Mouse (Mus musculus): ENCODE data around the gene Epb41l2. TPM values are rescaled to one million over a fixed set of nuclear protein-coding genes. Genes with fewer than 3 reads are reported as not detected.
A peak's percentile ranks its signal among the peaks of the same experiment; 100 is the strongest.

Gene Epb41l2
- polyA plus RNA-seq, 1 experiment from 2014 or later = 46.4 TPM

DNA sequence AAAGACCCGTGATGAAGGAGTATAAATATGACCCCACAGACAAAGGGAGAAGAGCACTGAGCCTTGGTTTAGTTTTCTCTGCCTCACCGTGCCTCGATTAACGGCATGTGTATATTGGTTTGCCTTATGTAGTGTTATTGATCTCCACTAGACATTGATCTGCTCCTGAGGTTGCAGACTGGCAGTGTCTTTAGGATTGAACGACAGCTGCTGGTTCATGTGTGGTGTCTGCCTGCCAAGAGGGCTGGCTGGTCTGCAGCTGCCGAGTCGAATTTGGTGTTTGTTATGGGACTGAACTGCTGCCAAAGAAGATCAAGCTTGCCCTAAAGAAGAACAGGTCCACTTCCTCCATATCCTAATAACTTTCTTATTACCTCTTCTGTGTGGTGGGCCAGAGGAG is 5.2 kb upstream of the Epb41l2 start:
- DNase-seq (ENCODE audit: low spot score) (no peak), ATAC-seq (replicated peaks; ENCODE audit: low FRiP score) (no peak)
- Histone ChIP-seq H3K36me3 (ENCODE audit: control insufficient read depth, insufficient read depth, low read length) (no peaks in the 10 kb centered on the region), H3K27ac (ENCODE audit: low read depth, low read length) (no peak overlapping the region), H3K9ac (ENCODE audit: low read length) (no peak overlapping the region), H3K9me3 (ENCODE audit: control insufficient read depth, low read length) (no peaks in the 10 kb centered on the region), H3K4me2 (ENCODE audit: low read depth, low read length, severe bottlenecking) (no peak overlapping the region), H3K4me1 (replicated peaks; ENCODE audit: control insufficient read depth, insufficient read depth, low read length) (no peaks in the 10 kb centered on the region; the same call in 1 of the 2 replicates), H3K4me3 (ENCODE audit: low read depth, low read length) (no peak overlapping the region), H3K27me3 (ENCODE audit: control insufficient read depth, insufficient read depth, low read length) (no peaks in the 10 kb centered on the region)
- 95% methylated on average over 7 of the region's 7 CpGs for WGBS

DNA sequence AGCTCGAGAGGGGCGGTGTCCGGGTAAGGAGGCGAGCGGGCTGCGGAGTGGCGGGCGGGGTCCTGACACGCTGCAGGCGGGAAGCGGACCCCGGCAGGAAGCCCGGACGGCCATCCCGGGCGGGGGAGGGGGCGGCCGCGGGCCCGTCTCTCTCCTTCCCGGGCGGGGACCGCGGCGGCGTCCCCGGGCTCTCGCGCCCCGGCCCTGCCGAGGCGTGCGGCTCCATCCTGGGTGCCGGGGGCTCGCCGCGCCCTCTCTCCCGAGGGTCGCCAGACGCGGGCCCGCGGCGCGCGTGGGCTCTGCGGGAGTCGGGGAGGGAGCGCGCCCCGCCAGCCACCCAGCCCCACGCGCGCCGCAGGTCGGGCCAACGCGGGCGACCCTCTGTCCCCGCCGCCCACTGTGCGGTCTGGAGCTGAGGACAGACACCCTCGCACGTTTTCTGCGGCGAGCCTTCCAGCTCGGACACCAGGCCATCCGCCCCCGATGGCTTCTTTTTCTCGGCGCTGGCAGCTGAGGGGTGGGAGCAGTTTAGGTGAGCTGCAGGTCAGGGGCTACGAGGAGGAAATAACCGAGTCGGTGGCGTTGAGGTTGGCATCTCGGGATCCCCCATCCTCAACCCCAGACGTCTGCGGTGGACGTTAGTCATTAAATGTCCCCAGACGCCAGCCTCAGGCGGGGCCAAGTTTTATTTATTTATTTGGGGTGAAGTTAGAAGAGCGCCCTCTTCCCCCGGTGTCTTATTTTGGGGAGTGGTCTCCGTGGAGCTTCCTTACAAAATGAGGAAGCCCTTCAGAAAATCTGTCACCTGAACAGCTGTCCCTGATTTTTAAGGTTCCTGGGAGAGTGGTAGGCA is 587 bp downstream of the Epb41l2 start:
- Histone ChIP-seq H3K4me1 (replicated peaks; ENCODE audit: control insufficient read depth, insufficient read depth, low read length) (peaks cover 2% of the 10 kb centered on the region; the same call in 1 of the 2 replicates), H3K4me2 (ENCODE audit: low read depth, low read length, severe bottlenecking) (peak overlapping the region; percentile 91), H3K27ac (ENCODE audit: low read depth, low read length) (no peak overlapping the region), H3K9ac (ENCODE audit: low read length) (peak overlapping the region; percentile 75), H3K36me3 (ENCODE audit: control insufficient read depth, insufficient read depth, low read length) (no peaks in the 10 kb centered on the region), H3K4me3 (ENCODE audit: low read depth, low read length) (peak overlapping the region; percentile 77), H3K27me3 (ENCODE audit: control insufficient read depth, insufficient read depth, low read length) (no peaks in the 10 kb centered on the region), H3K9me3 (ENCODE audit: control insufficient read depth, low read length) (no peaks in the 10 kb centered on the region)
- ATAC-seq (replicated peaks; ENCODE audit: low FRiP score) (peak; percentile 55), DNase-seq (ENCODE audit: low spot score) (peak; percentile 65)
- under 1% methylated on average over 40 of the region's 84 CpGs for WGBS

DNA sequence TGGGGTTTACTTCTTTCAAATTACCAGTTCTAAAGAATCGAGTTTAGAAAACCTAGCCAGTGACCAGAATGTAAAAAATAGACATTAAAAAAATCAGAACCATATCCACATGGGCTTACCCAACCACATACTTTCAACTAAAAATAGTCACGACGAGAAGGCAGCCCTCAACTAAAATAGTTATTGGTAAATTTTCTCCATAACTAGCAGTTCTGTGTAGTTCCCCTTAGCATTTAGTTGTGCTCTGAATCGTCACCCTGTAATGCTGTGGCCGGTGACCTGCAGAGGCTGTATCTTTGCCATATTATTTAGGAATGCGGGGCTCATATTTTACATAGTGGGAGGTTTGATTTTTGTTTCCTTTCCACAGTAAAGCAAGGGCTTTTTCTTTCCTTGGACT is 2.6 kb downstream of the Epb41l2 start:
- DNase-seq (ENCODE audit: low spot score) (no peak), ATAC-seq (replicated peaks; ENCODE audit: low FRiP score) (no peak)
- Histone ChIP-seq H3K4me3 (ENCODE audit: low read depth, low read length) (no peak overlapping the region), H3K9me3 (ENCODE audit: control insufficient read depth, low read length) (no peaks in the 10 kb centered on the region), H3K36me3 (ENCODE audit: control insufficient read depth, insufficient read depth, low read length) (no peaks in the 10 kb centered on the region), H3K9ac (ENCODE audit: low read length) (no peak overlapping the region), H3K27ac (ENCODE audit: low read depth, low read length) (no peak overlapping the region), H3K27me3 (ENCODE audit: control insufficient read depth, insufficient read depth, low read length) (no peaks in the 10 kb centered on the region), H3K4me1 (replicated peaks; ENCODE audit: control insufficient read depth, insufficient read depth, low read length) (peaks cover 2% of the 10 kb centered on the region; the same call in 1 of the 2 replicates), H3K4me2 (ENCODE audit: low read depth, low read length, severe bottlenecking) (no peak overlapping the region)
- WGBS = 82% methylated on average over 6 of the region's 6 CpGs

DNA sequence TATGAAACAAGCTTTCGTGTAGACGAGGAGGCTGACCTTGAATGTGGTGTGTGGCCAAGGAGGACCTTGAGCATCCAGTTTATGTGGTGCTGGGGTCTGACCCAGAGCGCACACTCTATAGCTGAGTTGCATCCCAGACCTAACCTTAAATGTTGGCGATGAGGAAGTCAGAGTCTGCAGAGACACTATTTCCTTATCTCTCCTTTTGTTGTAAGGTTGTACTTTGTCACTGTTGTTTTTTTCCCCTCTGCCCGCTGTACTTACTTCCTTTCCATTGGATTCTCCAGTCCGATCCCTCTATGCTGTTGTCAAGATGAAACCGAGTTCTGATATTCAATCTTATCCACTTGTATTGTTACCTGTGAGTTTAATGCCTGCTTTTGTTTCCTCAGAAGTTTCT is 5.6 kb downstream of the Epb41l2 start:
- H3K9me3 ChIP-seq (ENCODE audit: control insufficient read depth, low read length) = no peaks in the 10 kb centered on the region
- 93% methylated on average over 7 of the region's 7 CpGs for WGBS
- no peak overlapping the region for H3K27ac ChIP-seq (ENCODE audit: low read depth, low read length)
- no peaks in the 10 kb centered on the region for H3K27me3 ChIP-seq (ENCODE audit: control insufficient read depth, insufficient read depth, low read length)
- DNase-seq (ENCODE audit: low spot score) (no peak), ATAC-seq (replicated peaks; ENCODE audit: low FRiP score) (no peak)
- no peak overlapping the region for H3K9ac ChIP-seq (ENCODE audit: low read length)
- H3K4me3 ChIP-seq (ENCODE audit: low read depth, low read length) = no peak overlapping the region
- 0 out of 2 replicates have a peak, but pooled peaks cover 2% of the 10 kb centered on the region for H3K4me1 ChIP-seq (replicated peaks; ENCODE audit: control insufficient read depth, insufficient read depth, low read length)
- H3K4me2 ChIP-seq (ENCODE audit: low read depth, low read length, severe bottlenecking) = no peak overlapping the region
- no peaks in the 10 kb centered on the region for H3K36me3 ChIP-seq (ENCODE audit: control insufficient read depth, insufficient read depth, low read length)

DNA sequence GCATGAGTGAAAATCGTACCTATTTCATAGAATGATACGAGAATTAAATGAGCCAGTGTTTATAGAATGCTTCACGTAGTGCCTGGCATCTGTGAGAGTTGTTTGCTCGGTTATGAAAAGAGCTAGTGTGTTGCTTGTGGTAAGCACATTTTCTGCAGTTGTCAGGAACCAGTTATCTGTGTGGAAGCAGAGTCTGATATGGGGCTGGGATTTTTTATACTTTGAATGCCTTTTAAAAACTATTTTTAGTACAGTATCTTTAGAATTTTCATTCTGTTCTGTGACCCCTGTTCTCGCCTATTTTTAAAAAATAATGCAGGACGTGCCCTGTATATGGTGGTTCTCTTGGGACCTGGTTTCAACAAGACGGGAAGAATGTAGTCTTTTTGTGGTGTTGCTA is 6.1 kb downstream of the Epb41l2 start:
- H3K9ac ChIP-seq (ENCODE audit: low read length) = no peak overlapping the region

DNA sequence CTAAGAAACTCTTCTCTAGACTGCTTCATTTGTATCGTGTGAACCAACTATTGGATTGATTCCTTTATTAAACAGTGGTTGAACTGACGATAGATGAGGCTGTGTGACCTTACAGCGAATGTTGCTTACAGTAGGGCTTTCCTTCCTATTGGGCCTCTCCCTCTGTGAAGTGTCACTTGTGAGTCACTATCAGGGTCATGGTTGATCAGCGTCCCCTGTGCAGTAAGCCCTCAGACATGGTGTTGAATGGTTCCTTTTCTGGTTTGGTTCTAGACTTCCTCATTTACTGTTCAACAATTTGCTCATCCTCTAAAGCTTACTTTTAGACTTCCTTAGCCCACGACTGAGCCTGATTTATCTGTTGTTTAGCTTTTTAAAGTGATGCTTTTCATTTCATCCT is 7.1 kb downstream of the Epb41l2 start:
- ATAC-seq (replicated peaks; ENCODE audit: low FRiP score) (no peak), DNase-seq (ENCODE audit: low spot score) (no peak)
- Histone ChIP-seq H3K4me2 (ENCODE audit: low read depth, low read length, severe bottlenecking) (no peak overlapping the region), H3K9me3 (ENCODE audit: control insufficient read depth, low read length) (no peaks in the 10 kb centered on the region), H3K27me3 (ENCODE audit: control insufficient read depth, insufficient read depth, low read length) (no peaks in the 10 kb centered on the region), H3K4me3 (ENCODE audit: low read depth, low read length) (no peak overlapping the region), H3K4me1 (replicated peaks; ENCODE audit: control insufficient read depth, insufficient read depth, low read length) (no peaks in the 10 kb centered on the region), H3K27ac (ENCODE audit: low read depth, low read length) (no peak overlapping the region), H3K36me3 (ENCODE audit: control insufficient read depth, insufficient read depth, low read length) (no peaks in the 10 kb centered on the region), H3K9ac (ENCODE audit: low read length) (no peak overlapping the region)
- 84% methylated on average over 5 of the region's 5 CpGs for WGBS

More for the DNA sequence above, 6.1 kb downstream of the Epb41l2 start:
- DNase-seq (ENCODE audit: low spot score) = no peak
- Histone ChIP-seq H3K4me3 (ENCODE audit: low read depth, low read length) (no peak overlapping the region), H3K27ac (ENCODE audit: low read depth, low read length) (no peak overlapping the region), H3K4me2 (ENCODE audit: low read depth, low read length, severe bottlenecking) (no peak overlapping the region), H3K36me3 (ENCODE audit: control insufficient read depth, insufficient read depth, low read length) (no peaks in the 10 kb centered on the region), H3K27me3 (ENCODE audit: control insufficient read depth, insufficient read depth, low read length) (no peaks in the 10 kb centered on the region), H3K9me3 (ENCODE audit: control insufficient read depth, low read length) (no peaks in the 10 kb centered on the region), H3K4me1 (replicated peaks; ENCODE audit: control insufficient read depth, insufficient read depth, low read length) (0 out of 2 replicates have a peak, but pooled peaks cover under 1% of the 10 kb centered on the region)
- ATAC-seq (replicated peaks; ENCODE audit: low FRiP score) = no peak
- WGBS = 92% methylated on average over 7 of the region's 7 CpGs

DNA sequence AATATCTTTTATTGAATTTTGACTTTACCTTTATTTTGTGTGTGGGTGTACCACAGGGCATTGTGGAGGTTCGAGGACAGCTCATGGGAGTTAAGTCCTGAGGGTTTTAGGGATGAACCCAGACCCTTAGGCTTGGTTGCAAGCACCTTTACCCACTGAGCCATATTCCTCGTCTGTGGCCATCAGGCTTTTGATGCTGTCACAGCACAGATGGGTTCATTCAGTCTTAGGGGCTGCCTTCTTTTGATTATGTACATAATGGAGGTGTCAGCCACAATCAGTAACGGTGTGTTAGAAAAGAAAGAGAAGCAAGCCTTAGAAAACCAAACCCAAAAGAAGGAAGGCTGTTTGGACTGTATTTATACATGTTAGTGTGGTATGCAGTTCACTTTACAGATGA is 9.3 kb downstream of the Epb41l2 start:
- Histone ChIP-seq H3K27me3 (ENCODE audit: control insufficient read depth, insufficient read depth, low read length) (no peaks in the 10 kb centered on the region), H3K27ac (ENCODE audit: low read depth, low read length) (no peak overlapping the region), H3K4me3 (ENCODE audit: low read depth, low read length) (no peak overlapping the region), H3K36me3 (ENCODE audit: control insufficient read depth, insufficient read depth, low read length) (no peaks in the 10 kb centered on the region), H3K9me3 (ENCODE audit: control insufficient read depth, low read length) (no peaks in the 10 kb centered on the region), H3K4me1 (replicated peaks; ENCODE audit: control insufficient read depth, insufficient read depth, low read length) (0 out of 2 replicates have a peak, but pooled peaks cover 2% of the 10 kb centered on the region), H3K4me2 (ENCODE audit: low read depth, low read length, severe bottlenecking) (no peak overlapping the region), H3K9ac (ENCODE audit: low read length) (no peak overlapping the region)
- 44% methylated on average over 3 of the region's 3 CpGs for WGBS
- DNase-seq (ENCODE audit: low spot score) (no peak), ATAC-seq (replicated peaks; ENCODE audit: low FRiP score) (no peak)

DNA sequence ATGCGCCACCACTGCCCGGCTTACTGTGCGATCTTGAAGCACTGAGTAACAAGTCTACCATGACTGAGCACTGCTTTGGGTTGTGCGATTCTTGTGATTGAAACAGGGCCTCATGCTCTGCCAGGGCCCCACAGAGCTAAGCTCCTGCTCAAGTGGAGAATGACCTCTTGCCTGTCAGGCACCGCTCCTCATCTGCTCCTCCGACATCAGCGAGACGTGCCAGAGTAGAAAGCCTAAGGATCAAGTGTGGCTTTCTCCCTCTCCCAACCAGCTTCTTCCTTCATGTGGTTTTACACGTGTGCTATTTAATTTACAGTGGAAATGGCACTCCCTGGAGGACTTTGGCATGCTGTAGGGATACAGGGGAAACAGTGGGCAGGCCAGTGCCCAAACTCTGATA is 10.1 kb downstream of the Epb41l2 start:
- Histone ChIP-seq H3K4me3 (ENCODE audit: low read depth, low read length) (no peak overlapping the region), H3K27ac (ENCODE audit: low read depth, low read length) (no peak overlapping the region), H3K9ac (ENCODE audit: low read length) (no peak overlapping the region), H3K27me3 (ENCODE audit: control insufficient read depth, insufficient read depth, low read length) (no peaks in the 10 kb centered on the region), H3K9me3 (ENCODE audit: control insufficient read depth, low read length) (no peaks in the 10 kb centered on the region), H3K36me3 (ENCODE audit: control insufficient read depth, insufficient read depth, low read length) (no peaks in the 10 kb centered on the region), H3K4me1 (replicated peaks; ENCODE audit: control insufficient read depth, insufficient read depth, low read length) (peaks cover 2% of the 10 kb centered on the region; the same call in 1 of the 2 replicates), H3K4me2 (ENCODE audit: low read depth, low read length, severe bottlenecking) (no peak overlapping the region)
- no peak for DNase-seq (ENCODE audit: low spot score)
- WGBS = 94% methylated on average over 9 of the region's 9 CpGs
- no peak for ATAC-seq (replicated peaks; ENCODE audit: low FRiP score)

DNA sequence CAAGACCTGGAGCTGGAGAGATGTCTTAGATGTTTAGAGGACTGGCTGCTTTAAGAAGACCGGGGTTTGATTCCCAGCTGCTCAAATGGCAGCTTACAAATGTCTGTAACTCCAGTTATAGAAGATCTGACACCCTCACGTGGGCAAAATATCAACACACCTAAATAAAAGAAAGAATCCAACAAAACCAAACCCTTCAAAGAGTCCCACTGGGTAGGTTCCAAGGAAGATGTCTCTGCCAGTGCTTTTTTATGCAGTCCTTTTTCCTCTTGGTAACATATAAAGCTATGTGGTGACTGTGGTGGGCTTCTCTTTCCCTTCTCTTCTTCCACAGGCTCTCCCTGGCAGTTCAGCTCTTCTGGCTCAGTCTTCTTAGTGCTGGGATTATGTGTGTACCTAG is 11.7 kb downstream of the Epb41l2 start:
- H3K4me2 ChIP-seq (ENCODE audit: low read depth, low read length, severe bottlenecking) = no peak overlapping the region
- no peak overlapping the region for H3K27ac ChIP-seq (ENCODE audit: low read depth, low read length)
- no peaks in the 10 kb centered on the region for H3K27me3 ChIP-seq (ENCODE audit: control insufficient read depth, insufficient read depth, low read length)
- WGBS = 84% methylated on average over 2 of the region's 2 CpGs
- DNase-seq (ENCODE audit: low spot score) (no peak), ATAC-seq (replicated peaks; ENCODE audit: low FRiP score) (no peak)
- peaks cover 2% of the 10 kb centered on the region; the same call in 1 of the 2 replicates for H3K4me1 ChIP-seq (replicated peaks; ENCODE audit: control insufficient read depth, insufficient read depth, low read length)
- no peaks in the 10 kb centered on the region for H3K9me3 ChIP-seq (ENCODE audit: control insufficient read depth, low read length)
- H3K4me3 ChIP-seq (ENCODE audit: low read depth, low read length) = no peak overlapping the region
- H3K36me3 ChIP-seq (ENCODE audit: control insufficient read depth, insufficient read depth, low read length) = no peaks in the 10 kb centered on the region
- H3K9ac ChIP-seq (ENCODE audit: low read length) = no peak overlapping the region

Data from forebrain, embryonic 11.5 days (tissue).